Mouse (Mus musculus) 416B (cell line): ENCODE measurements around the gene Six4.
"Not testable (repeated sequence)": the region's sequence is repeated elsewhere in the genome, so short reads cannot be mapped to it uniquely, and the experiment has no call there.

Experiments
- DNase-seq: peaks from one replicate; pipeline ENCODE4 v3.0.0; 2011; ENCODE audit warnings: low read depth

The Six4 gene

DNA sequence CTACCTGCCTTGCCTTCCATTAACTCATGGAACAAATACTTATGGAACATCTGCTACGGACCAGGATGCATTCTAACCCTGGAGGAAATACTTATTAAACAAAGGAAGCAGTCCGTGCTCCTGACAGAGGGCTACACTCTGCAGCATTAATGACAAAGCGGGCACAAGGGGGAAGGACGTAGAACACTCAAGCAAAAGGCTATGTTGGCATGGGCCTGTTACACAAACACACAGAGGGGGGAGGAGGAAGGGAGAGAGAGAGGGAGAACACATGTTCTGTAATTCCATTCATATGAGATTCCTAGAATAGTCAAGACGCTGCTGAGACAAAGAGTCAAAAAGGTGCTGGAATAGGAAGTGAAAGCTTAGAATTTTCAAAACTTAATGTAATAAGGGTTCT lies 24.8 kb downstream of the Six4 start:
- DNase-seq = no peak

- DNase-seq = no peak
Observed at GRCm38 (mm10) chr12:73087086-73087485, 26.2 kb downstream of the Six4 start.

GRCm38 (mm10) chr12:73085739-73086630 lies 27.3 kb downstream of the Six4 start:
- no peak for DNase-seq

- DNase-seq = peak; percentile 60
Observed at GRCm38 (mm10) chr12:73083773-73084172, 29.5 kb downstream of the Six4 start.

DNA sequence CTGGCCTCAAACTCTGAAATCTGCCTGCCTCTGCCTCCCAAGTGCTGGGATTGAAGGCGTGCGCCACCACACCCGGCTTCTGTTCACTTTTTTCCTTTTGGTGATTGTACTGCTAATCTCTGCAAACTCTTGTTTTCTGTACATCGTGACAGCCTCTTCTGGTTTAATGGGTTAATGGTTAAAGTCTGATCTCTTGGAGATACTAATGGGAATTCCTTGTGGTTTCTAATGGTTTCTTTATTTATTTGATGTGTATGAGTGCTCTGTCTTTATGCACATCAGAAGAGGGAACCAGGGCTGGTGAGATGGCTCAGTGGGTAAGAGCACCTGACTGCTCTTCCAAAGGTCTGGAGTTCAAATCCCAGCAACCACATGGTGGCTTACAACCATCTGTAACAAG lies 31.4 kb downstream of the Six4 start:
- DNase-seq = not testable (repeated sequence)

GRCm38 (mm10) chr12:73060805-73061410 lies 52.3 kb downstream of the Six4 start:
- no peak for DNase-seq

GRCm38 (mm10) chr12:73057492-73057891 lies 55.8 kb downstream of the Six4 start:
- no peak for DNase-seq

GRCm38 (mm10) chr12:73055451-73055850 lies 57.8 kb downstream of the Six4 start:
- no peak for DNase-seq

DNA sequence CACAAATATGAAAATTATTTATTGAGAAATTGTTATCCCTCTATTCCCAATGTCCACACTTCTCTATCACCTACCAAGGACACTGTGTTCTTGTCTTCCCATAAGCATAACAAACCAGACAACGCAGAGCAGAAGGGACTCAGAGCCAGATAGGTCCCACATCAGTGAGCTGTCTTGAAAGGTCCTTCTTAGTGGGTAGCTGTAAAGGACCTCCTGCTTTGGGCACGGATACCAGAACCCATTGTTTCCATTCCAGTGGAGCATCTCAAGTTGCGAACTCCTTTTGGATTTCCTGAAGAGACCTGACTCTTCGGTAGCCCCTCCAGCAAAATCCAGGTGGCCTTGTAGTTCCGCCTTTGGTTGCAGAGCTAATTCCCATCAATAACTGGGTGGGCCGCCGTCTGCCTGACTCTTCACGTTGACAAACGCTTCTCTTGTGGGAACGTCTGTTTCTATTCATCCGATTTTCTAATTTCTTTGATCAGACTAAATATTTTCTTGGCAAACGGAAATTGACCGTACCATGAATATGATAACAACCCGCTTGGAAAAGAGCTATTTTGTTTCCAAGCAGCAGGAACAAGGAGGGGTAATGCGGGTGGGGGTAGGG lies 58.6 kb downstream of the Six4 start:
- no peak for DNase-seq

GRCm38 (mm10) chr12:73053668-73054241 lies 59.5 kb downstream of the Six4 start, which contains the start of gene Six1:
Six1 (minus strand) TSS chr12:73053887.
- DNase-seq = peak; percentile 91

DNA sequence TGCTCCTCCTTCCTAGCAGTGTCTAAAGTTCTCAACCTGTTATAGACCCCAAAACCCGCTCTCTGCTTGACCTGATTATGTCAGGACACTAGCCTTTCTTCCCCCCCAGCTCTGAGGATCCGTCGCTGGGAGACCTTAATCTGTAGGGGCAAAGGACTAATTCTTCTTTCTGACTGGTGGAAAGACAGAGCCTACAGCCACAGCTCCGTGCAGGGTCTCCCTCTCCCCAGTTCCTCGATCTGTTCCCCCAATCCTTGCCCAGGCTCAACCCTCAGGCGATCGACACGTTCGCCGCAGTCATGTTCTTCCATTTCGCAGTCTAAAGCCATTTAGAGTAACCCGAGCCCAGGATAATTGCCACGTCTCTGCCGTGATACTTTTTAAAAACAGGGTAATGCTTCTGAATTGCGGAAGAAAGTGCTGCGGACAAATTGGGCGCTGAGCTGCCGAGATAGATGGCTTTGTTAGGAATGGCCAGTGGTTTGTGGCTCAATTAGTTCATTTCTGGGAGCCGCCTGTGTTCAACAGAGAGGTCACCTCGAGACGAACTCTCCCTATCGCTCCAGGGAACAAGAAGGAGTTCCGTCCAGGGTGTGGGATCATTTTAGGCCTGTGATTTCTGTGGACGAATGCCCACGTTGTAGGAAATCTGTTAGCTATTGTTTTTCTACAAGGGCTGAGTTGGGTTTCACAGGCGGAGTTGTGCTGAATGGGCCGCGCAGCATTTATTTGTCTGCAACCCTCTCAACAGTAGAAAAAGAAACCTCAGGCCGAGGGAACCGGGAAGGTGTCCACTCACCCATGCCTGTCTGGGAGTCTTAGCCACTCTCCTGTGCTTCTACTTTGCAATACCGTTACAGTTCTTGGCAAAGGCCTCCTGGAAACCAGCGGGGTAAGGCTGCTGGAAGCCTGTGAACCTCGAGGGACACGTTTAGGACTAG lies 60.3 kb downstream of the Six4 start:
- peak; percentile 33 for DNase-seq

- DNase-seq = no peak
Observed at GRCm38 (mm10) chr12:73052036-73052650, 61.1 kb downstream of the Six4 start.

DNA sequence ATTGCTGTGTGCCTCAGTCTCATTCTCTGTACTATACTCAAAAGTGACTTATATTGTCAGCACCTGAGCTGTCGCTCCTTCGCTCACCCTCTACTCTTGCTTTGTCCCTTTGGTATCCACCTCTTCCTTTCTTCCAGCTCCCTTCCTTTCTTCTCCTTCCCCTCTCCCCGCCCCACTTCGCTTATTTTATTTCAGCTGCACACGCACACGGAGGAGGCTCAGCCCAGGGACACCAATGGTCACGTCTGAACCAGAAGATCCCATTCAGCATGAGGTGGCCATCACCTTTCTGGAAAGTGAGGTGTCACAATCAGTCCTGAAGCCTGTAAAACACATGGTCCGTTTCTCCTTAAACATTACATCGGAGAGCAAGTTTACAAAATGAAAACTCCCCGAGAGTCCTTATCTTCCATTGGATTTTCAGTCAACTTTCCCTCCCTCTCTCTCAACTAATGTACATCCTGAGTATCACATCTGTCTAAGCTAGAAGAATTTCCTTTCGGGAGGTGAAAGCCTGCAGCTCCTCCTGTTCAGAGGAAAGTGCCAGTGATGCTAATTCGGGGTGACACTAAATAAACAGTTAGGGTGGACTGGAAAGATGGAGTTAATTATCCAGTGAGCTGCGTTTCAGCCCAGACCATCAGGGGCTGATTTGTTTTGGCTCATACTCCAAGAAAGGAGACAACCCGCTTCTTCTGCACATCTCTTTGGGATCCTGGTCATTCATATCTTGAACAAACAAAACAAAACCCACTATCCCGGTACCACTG lies 62.3 kb downstream of the Six4 start:
- DNase-seq = no peak

- no peak for DNase-seq
Observed at GRCm38 (mm10) chr12:73050305-73050704, 63.0 kb downstream of the Six4 start.
